ENCODE assay signal across 17 mouse cellular contexts in genomic region chr6:86777181-86777580, GRCm38 (mm10). TPM values are rescaled to one million over a fixed set of nuclear protein-coding genes. Genes with fewer than 3 reads are reported as not detected.
DNase-seq lines count a peak whose midpoint lies in the region; ATAC-seq and TF ChIP-seq lines count a peak whose summit lies in the region.
"Had no signal": no experiment of that assay in that cellular context is flagged by ENCODE, and none has a peak within 500 bp of the region (broad histone marks: within the 10 kb centered on the region; RNA-seq: fewer than 3 reads in every experiment).

No protein-coding gene starts in this region.

- H3K4me3 ChIP-seq in gastrocnemius, adult 2 months, result no peak overlapping the region
- no peak overlapping the region for H3K4me3 ChIP-seq in left cerebral cortex, adult 2 months
- H3K4me3 ChIP-seq: forebrain, embryonic 12.5 days; limb, embryonic 15.5 days; midbrain, embryonic 12.5 days; stomach, embryonic 15.5 days had no signal

- H3K27ac ChIP-seq in gastrocnemius, adult 2 months, result peak overlapping the region; percentile 86
- H3K27ac ChIP-seq in left cerebral cortex, adult 2 months, result peak overlapping the region; percentile 83
- H3K27ac ChIP-seq: forebrain, embryonic 12.5 days; hindbrain, embryonic 14.5 days; limb, embryonic 15.5 days; midbrain, embryonic 12.5 days; stomach, embryonic 15.5 days had no signal

- ATAC-seq in granulocyte monocyte progenitor cell, adult 5-6 weeks (replicated peaks; ENCODE audit: poor library complexity, severe bottlenecking), result peak; percentile 68

- no peak for TF ChIP-seq CTCF in gastrocnemius, adult 2 months (IDR thresholded peaks at IDR 0.05)
- TF ChIP-seq CTCF in left cerebral cortex, adult 2 months (IDR thresholded peaks at IDR 0.05), result no peak

- intact Hi-C loops in gastrocnemius, adult 2 months (cut with DNase I), result no loop called here
- intact Hi-C loops in gastrocnemius, postnatal 36 days (cut with DNase I), result no loop called here
- intact Hi-C loops in left cerebral cortex, adult 2 months (cut with DNase I), result no loop called here
- intact Hi-C loops in left cerebral cortex, postnatal 36 days (cut with DNase I), result no loop called here

- no peak for DNase-seq in gastrocnemius, adult 2 months
- DNase-seq in gastrocnemius, postnatal 36 days, result no peak
- DNase-seq in left cerebral cortex, adult 2 months (ENCODE audit: extremely low spot score in 1 of 2, low spot score in 2 of 2), result no peak
- DNase-seq in left cerebral cortex, postnatal 36 days (ENCODE audit: low spot score in 2 of 2), result no peak
- DNase-seq in ovary, postnatal 36 days (ENCODE audit: low spot score), result no peak
- no peak for DNase-seq in neural tube, embryonic 10.5 days (ENCODE audit: extremely low spot score, low spot score)
- DNase-seq in kidney, adult 18-20 months, result no peak
- DNase-seq: cerebellum, postnatal 14 days; kidney, adult 11 months; kidney, postnatal 36 days; lung, adult 18-20 months had no signal

RNA-seq across cellular contexts. Expression of gene Anxa4, which starts 16.2 kb away (rescaled TPM):
- 10 to 100 TPM; 18.7 to 21.4 TPM for total RNA-seq in gastrocnemius, adult 2 months (2021)
- total RNA-seq in gastrocnemius, postnatal 36 days (2021), result 10 to 100 TPM; 12.9 to 16.8 TPM
- 1 to 10 TPM; 6.5 to 7.7 TPM for total RNA-seq in left cerebral cortex, adult 2 months (2021)
- 1 to 10 TPM; 4.6 to 6.3 TPM for total RNA-seq in left cerebral cortex, postnatal 36 days (2021)
- 11.9 and 16.4 TPM in 2 replicates for total RNA-seq in granulocyte monocyte progenitor cell, adult 5-6 weeks (2014; fragmentation: Nextera tagmentation)
- 16.4 and 17.7 TPM in 2 replicates for total RNA-seq in granulocyte monocyte progenitor cell, adult 5-6 weeks (2017)

RNA-seq across cellular contexts. Expression of gene Gmcl1, which starts 44.0 kb away (rescaled TPM):
- 1 to 10 TPM; 2.6 to 3.2 TPM for total RNA-seq in gastrocnemius, adult 2 months (2021)
- total RNA-seq in gastrocnemius, postnatal 36 days (2021), result 1 to 10 TPM; 2.4 to 2.7 TPM
- 10 to 100 TPM; 34.4 to 36.2 TPM for total RNA-seq in left cerebral cortex, adult 2 months (2021)
- total RNA-seq in left cerebral cortex, postnatal 36 days (2021), result 10 to 100 TPM; 31.5 to 34.8 TPM
- 28.3 and 31.7 TPM in 2 replicates for total RNA-seq in granulocyte monocyte progenitor cell, adult 5-6 weeks (2014; fragmentation: Nextera tagmentation)
- 32.0 and 33.9 TPM in 2 replicates for total RNA-seq in granulocyte monocyte progenitor cell, adult 5-6 weeks (2017)

Comparison
In these comparisons a context has a peak if more than half of its experiments do, and no peak if none do; other contexts are left out.
1. RNA of gene Gmcl1, which starts 44.0 kb away (total RNA-seq): 34.4 to 36.2 TPM in left cerebral cortex, adult 2 months, 31.5 to 34.8 TPM in left cerebral cortex, postnatal 36 days and 28.3 to 33.9 TPM in granulocyte monocyte progenitor cell, adult 5-6 weeks; 2.6 to 3.2 TPM in gastrocnemius, adult 2 months and 2.4 to 2.7 TPM in gastrocnemius, postnatal 36 days; every median in the first group is over 4 times any median in the second.